Mouse (Mus musculus) stomach, postnatal 0 days (tissue): Measurements from ENCODE around the gene Elp4.

Source experiments
- CTCF ChIP-seq: IDR thresholded peaks from 2 replicates; pipeline ENCODE4 v1.5.1; 2016; ENCODE audit warnings: antibody characterized with exemption, low read depth, mild to moderate bottlenecking, moderate library complexity
- EP300 ChIP-seq: optimal IDR thresholded peaks from 2 replicates; pipeline ENCODE3; 2016; ENCODE audit warnings: antibody characterized with exemption

GRCm38 (mm10) chr2:105843151-105843550 lies 61.2 kb downstream of the Elp4 start:
- no peak for TF ChIP-seq CTCF
- TF ChIP-seq EP300, result no peak
